Mouse (Mus musculus) left cerebral cortex, adult 11 months (tissue): Measurements from ENCODE around the gene Defb21.
A peak's percentile ranks its signal among the peaks of the same experiment; 100 is the strongest.

Experiments
- DNase-seq: peaks from one replicate; pipeline ENCODE4 v3.0.0; 2022; ENCODE audit warnings: low spot score

Gene Defb21

DNA sequence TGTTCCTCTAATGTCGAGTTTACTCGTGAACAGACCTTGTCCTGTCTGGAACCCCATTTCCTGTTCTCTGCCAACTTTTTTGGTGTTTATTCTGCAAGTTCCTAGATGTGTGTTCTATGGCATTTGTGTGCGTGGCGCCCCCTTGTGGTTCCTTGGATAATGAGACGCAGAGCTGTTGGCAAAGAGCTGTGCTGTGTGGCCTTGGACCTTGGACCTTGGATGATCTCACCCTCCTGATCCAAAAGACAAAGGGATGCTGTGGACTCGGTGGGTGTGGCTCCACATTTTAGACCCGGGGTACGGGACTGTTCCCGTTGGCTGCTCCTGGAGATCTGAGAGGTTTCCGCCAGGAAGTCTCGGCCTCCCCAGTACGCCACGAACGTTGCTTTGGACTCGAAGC lies 31.5 kb downstream of the Defb21 start, which contains the start of gene Defb36:
TSS of gene Defb36 (plus strand) at position 271 of the 400 bp plus-strand sequence.
- no peak for DNase-seq

- no peak for DNase-seq
Observed at GRCm38 (mm10) chr2:152607746-152608145, 35.2 kb downstream of the Defb21 start.

GRCm38 (mm10) chr2:152608719-152609118 lies 36.2 kb downstream of the Defb21 start:
- no peak for DNase-seq

DNA sequence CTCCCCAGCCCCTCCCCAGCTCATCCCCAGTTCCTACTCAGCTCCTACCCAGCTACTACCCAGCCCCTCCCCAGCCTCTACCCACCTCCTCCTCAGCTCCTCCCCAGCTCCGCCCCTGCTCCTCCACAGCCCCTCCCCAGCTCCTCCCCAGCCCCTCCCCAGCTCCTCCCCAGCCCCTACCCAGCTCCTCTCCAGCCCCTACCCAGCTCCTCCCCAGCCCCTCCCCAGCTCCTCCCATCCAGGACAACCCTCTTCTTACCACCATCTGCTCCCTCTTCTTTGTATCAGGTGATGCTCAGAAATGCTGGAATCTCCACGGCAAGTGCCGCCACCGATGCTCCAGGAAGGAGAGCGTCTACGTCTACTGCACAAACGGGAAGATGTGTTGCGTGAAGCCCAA lies 39.6 kb downstream of the Defb21 start:
- no peak for DNase-seq

DNA sequence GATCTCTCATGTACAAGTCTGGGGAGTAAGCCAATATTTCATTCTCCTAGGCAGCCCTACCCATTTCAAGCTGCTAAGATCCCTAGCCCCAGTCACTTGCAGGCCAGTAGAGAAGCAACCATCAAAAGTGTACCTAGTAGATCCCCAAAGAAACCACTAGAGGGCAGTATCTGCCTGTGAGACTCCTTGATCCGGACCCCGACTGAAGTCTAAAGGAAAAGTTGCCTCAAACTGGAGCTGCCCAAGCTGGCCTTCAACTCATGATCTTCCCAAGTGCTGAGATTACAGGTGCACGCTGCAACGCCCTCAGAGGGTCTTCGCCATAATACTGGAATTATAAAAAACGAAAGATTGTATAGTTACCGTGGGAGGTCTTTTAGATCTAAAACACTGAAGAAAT lies 43.0 kb downstream of the Defb21 start:
- peak; percentile 32 for DNase-seq

- DNase-seq = no peak
Observed at GRCm38 (mm10) chr2:152616470-152616869, 43.9 kb downstream of the Defb21 start.

DNA sequence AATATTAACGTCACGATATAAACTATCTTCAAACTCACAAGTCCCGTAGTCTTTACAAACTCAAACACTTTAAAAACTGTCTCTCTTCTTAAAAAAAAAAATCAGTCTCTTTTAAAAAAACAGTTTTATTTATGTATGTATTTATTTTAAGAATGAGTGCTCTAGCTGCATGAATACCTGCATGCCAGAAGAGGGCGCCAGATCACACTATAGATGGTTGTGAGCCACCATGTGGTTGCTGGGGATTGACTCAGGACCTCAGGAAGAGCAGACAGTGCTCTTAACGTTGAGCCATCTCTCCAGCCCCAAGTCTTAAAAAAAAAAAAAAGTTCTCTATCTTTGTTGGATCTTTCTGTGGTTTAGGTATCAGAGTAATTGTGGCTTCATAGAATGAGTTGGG lies 44.8 kb downstream of the Defb21 start:
- no peak for DNase-seq

- DNase-seq = no peak
Observed at GRCm38 (mm10) chr2:152620367-152621134, 48.0 kb downstream of the Defb21 start.

DNA sequence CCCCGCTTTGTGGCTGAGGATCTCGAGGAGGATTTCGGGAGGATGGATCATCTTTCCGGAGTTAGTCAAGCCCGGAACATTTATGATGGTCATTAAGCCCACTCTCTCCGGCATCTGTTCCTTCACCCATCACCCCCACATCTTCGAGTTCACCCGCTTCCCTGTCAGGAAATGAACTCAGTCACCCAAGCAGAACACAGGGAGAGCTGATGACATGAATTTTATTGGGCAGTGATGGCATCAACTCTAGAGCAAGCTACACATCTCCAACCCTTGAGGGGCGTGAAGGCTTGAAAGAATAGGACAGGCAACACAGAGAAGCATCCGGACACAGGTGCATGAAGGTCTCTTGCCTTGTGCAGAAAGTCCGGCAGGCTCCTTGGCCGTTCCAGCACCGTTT lies 49.6 kb downstream of the Defb21 start:
- no peak for DNase-seq

GRCm38 (mm10) chr2:152622953-152623352 lies 50.4 kb downstream of the Defb21 start, which contains the start of gene Defb25:
Gene Defb25, minus strand, starts transcription at chr2:152623053.
- no peak for DNase-seq
